Mouse (Mus musculus) spleen, adult 2 months (tissue): ENCODE results near the gene Hcar1. TPM values are rescaled to one million over a fixed set of nuclear protein-coding genes. Genes with fewer than 3 reads are reported as not detected.

Source experiments
- DNase-seq, 2 experiments: peaks; one replicate each; pipeline versions ENCODE4 v3.0.0 to v3.0.0-alpha.2; 2012 to 2021; ENCODE audit warnings: low spot score in 2 of 2, low read depth in 1 of 2
- H3K27ac ChIP-seq: fragments of 200-500 bp; 2 replicates; pipeline ENCODE4 v1.5.1; 2012; ENCODE audit warnings: low read length, inconsistent platforms; ENCODE audit not compliant: insufficient read depth
- H3K27me3 ChIP-seq: fragments of 200-500 bp; 2 replicates; pipeline ENCODE4 v1.6.1; 2012; ENCODE audit warnings: mild to moderate bottlenecking, moderate library complexity, low read length, inconsistent platforms; ENCODE audit not compliant: control insufficient read depth, insufficient read depth
- H3K36me3 ChIP-seq: fragments of 200-500 bp; 2 replicates; pipeline ENCODE4 v1.6.1; 2012; ENCODE audit warnings: mild to moderate bottlenecking, low read length, inconsistent platforms; ENCODE audit not compliant: control insufficient read depth, insufficient read depth
- H3K4me1 ChIP-seq: fragments of 200-500 bp; 2 replicates; pipeline ENCODE4 v1.6.1; 2011; ENCODE audit warnings: inconsistent platforms; ENCODE audit not compliant: control insufficient read depth, insufficient read depth, insufficient read length
- H3K4me3 ChIP-seq: fragments of 200-500 bp; 2 replicates; pipeline ENCODE4 v1.5.1; 2011; ENCODE audit warnings: mild to moderate bottlenecking, inconsistent platforms; ENCODE audit not compliant: insufficient read depth, insufficient read length; ENCODE audit errors: extremely low read depth
- CTCF ChIP-seq: fragments of 200-500 bp; IDR thresholded peaks from 2 replicates; pipeline ENCODE4 v1.5.1; 2011; ENCODE audit warnings: mild to moderate bottlenecking, inconsistent platforms; ENCODE audit not compliant: insufficient read depth, insufficient read length, insufficient replicate concordance; ENCODE audit errors: extremely low read depth
- POLR2A ChIP-seq: fragments of 200-500 bp; IDR thresholded peaks from 2 replicates; pipeline ENCODE4 v1.6.1; 2011; ENCODE audit warnings: low read depth, low read length, inconsistent platforms
- WGBS: fragments of 180-500 bp; shearing (Covaris S2); methylation state at CpG from one replicate; pipeline ENCODE4 v1.1.7; 2018; 5-methylcytosine and 5-hydroxymethylcytosine counted together
- polyA plus RNA-seq: library from polyadenylated mRNA; depleted of rRNA; stranded (reverse); fragments of >200 nt; gene quantifications from 2 replicates; pipeline ENCODE4 v1.2.3, GENCODE M21; 2012

Gene Hcar1
- polyA plus RNA-seq, 1 experiment: 1.3 TPM

DNA sequence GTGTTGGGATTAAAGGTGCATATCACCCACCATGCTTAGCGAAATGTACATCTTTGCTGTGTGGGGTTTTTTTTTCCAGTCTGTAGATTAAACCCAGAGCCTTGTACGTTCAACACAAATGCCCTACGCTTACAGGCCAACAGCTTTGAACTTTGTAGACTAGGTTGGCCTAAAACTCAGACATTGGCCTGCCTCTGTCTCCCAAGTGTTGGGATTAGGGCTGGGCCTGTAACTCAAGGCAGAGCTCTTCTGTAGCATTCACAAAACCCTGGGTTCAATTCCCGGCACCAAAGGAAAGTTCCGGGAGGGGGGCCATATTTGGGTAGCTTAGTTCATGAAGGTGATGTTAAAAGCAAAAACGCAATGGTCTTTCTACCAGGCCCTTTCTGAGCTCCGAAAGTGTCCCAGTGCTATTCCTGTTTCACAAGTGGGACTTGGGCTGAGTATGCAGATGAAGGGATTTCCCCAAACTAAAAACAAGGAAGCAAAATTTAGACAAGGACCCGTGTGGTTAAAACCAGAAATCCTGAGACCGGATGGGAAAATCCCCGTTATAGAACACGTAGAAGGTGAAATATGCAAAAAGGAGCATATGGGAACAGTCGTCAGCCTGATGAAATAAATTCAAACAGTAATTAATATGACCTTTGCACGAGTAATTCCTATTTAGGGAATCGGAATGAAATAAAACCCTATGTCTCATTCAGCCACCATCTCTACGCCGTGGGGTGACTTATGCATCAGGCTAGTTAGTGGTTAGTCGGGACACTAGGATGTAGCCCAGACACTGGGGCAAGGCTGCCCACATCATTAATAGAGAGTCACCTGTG, 26.5 kb upstream of the Hcar1 start:
- Histone ChIP-seq H3K27ac (no peak overlapping the region), H3K4me1 (peaks cover 3% of the 10 kb centered on the region; the same call in 1 of the 2 replicates), H3K4me3 (peak overlapping the region; percentile 25; the same call in 1 of the 2 replicates), H3K36me3 (peaks cover 6% of the 10 kb centered on the region), H3K27me3 (no peaks in the 10 kb centered on the region)
- TF ChIP-seq POLR2A (no peak), CTCF (no peak)
- 44% methylated on average over 17 of the region's 17 CpGs for WGBS
- DNase-seq: no peak

GRCm38 (mm10) chr5:123904059-123904672, 24.3 kb upstream of the Hcar1 start:
- WGBS: 71% methylated on average over 11 of the region's 11 CpGs
- no peak overlapping the region for H3K27ac ChIP-seq
- H3K36me3 ChIP-seq: peaks cover 3% of the 10 kb centered on the region
- peaks cover 3% of the 10 kb centered on the region; the same call in 1 of the 2 replicates for H3K4me1 ChIP-seq
- TF ChIP-seq CTCF: no peak
- no peak for TF ChIP-seq POLR2A
- no peak overlapping the region for H3K4me3 ChIP-seq
- DNase-seq: no peak
- H3K27me3 ChIP-seq: no peaks in the 10 kb centered on the region

DNA sequence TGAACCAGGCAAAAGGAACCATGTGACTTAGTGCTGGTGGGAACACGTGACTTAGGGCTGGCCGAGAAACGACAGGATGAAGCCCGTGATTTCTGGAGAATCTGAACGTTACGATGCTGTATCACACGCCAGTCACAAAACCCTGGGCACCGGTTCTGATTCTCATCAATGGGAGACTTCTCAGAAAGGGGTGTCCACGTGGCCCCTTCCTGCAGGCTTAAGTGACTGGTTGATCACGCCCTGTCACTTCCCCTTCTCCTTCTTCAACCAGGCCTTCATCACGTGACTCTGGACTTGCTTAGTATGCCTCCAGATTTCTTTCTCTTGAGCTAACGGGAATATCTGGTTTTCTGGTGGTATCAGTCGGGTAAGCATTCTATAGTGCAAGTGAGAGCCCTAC, 17.5 kb upstream of the Hcar1 start:
- H3K4me1 ChIP-seq: no peaks in the 10 kb centered on the region
- no peaks in the 10 kb centered on the region for H3K36me3 ChIP-seq
- no peak for DNase-seq
- WGBS: 25% methylated on average over 13 of the region's 13 CpGs
- peak overlapping the region; percentile 34; the same call in 1 of the 2 replicates for H3K4me3 ChIP-seq
- no peaks in the 10 kb centered on the region for H3K27me3 ChIP-seq
- TF ChIP-seq CTCF (no peak), POLR2A (no peak)
- H3K27ac ChIP-seq: no peak overlapping the region

- DNase-seq: no peak
- H3K4me3 ChIP-seq: no peak overlapping the region
- no peaks in the 10 kb centered on the region; the same call in 1 of the 2 replicates for H3K4me1 ChIP-seq
- 85% methylated on average over 11 of the region's 11 CpGs for WGBS
- H3K27ac ChIP-seq: no peak overlapping the region
- no peak for TF ChIP-seq CTCF
- no peak for TF ChIP-seq POLR2A
- H3K36me3 ChIP-seq: no peaks in the 10 kb centered on the region
- H3K27me3 ChIP-seq: no peaks in the 10 kb centered on the region
These were observed 16.6 kb upstream of the Hcar1 start for GRCm38 (mm10) chr5:123896395-123896794.

- 43% methylated on average over 5 of the region's 5 CpGs for WGBS
- Histone ChIP-seq H3K27me3 (no peaks in the 10 kb centered on the region), H3K27ac (no peak overlapping the region), H3K36me3 (no peaks in the 10 kb centered on the region), H3K4me1 (no peaks in the 10 kb centered on the region; the same call in 1 of the 2 replicates), H3K4me3 (no peak overlapping the region)
- DNase-seq: no peak
- no peak for TF ChIP-seq CTCF
- no peak for TF ChIP-seq POLR2A
These were observed 13.7 kb upstream of the Hcar1 start for GRCm38 (mm10) chr5:123893520-123893919.

DNA sequence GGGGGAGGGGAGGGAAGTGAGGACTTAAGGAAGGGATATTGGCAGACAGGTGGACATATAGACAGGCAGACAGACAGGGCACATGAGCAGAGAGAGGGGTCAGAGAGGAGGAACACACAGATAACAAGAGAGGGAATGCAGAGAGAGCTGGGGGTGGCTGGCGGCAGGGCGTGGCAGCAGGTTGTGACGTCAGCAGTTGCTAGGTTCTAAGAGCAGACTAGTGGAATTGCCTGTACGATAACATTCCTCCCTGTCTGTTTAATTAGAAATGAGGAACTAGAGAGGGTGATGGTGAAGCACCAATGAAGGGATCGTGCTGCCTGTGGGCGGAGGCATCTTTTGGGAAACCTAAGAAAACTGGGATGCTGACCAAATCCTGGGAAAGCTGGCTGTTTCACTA, 11.8 kb upstream of the Hcar1 start:
- Histone ChIP-seq H3K36me3 (no peaks in the 10 kb centered on the region), H3K4me3 (no peak overlapping the region), H3K4me1 (no peaks in the 10 kb centered on the region; the same call in 1 of the 2 replicates), H3K27ac (no peak overlapping the region), H3K27me3 (no peaks in the 10 kb centered on the region)
- peak; percentile 20 to 36 for DNase-seq
- TF ChIP-seq POLR2A (no peak), CTCF (no peak)
- WGBS: 12% methylated on average over 6 of the region's 6 CpGs

- H3K36me3 ChIP-seq: no peaks in the 10 kb centered on the region
- H3K27ac ChIP-seq: no peak overlapping the region
- no peaks in the 10 kb centered on the region; the same call in 1 of the 2 replicates for H3K4me1 ChIP-seq
- no peak for DNase-seq
- H3K27me3 ChIP-seq: no peaks in the 10 kb centered on the region
- 71% methylated on average over 5 of the region's 5 CpGs for WGBS
- H3K4me3 ChIP-seq: no peak overlapping the region
- TF ChIP-seq CTCF: no peak
- TF ChIP-seq POLR2A: no peak
These were observed 11.2 kb upstream of the Hcar1 start for GRCm38 (mm10) chr5:123890987-123891386.
